Mouse (Mus musculus) mature B cell (primary cell): ENCODE results near the gene Sytl3.

ENCODE experiments used
- in situ Hi-C: fragments of 300-500 bp; cut with MboI; formaldehyde crosslinking; loops from 2 replicates; pipeline ENCODE4 v1.14.3; 2019

The Sytl3 gene

GRCm38 (mm10) chr17:6736306-6737272 lies 77.7 kb downstream of the Sytl3 start:
- in situ Hi-C loops, result loop anchor here (25.0 kb wide), 1 partner anchor 426 kb away; the partner anchor contains the start of gene Rps6ka2

- in situ Hi-C loops, result loop anchor here (25.0 kb wide), 1 partner anchor 425 kb away; the partner anchor contains the start of gene Rps6ka2
Observed at GRCm38 (mm10) chr17:6737273-6737997, 78.5 kb downstream of the Sytl3 start.

- in situ Hi-C loops, result loop anchor here (25.0 kb wide), 1 partner anchor 423 kb away; the partner anchor contains the start of gene Rps6ka2
Observed at GRCm38 (mm10) chr17:6738836-6739235, 79.9 kb downstream of the Sytl3 start.

GRCm38 (mm10) chr17:6739266-6739665 lies 80.4 kb downstream of the Sytl3 start:
- in situ Hi-C loops, result loop anchor here (25.0 kb wide), 1 partner anchor 423 kb away; the partner anchor contains the start of gene Rps6ka2

- in situ Hi-C loops, result loop anchor here (25.0 kb wide), 1 partner anchor 423 kb away; the partner anchor contains the start of gene Rps6ka2
Observed at GRCm38 (mm10) chr17:6739756-6740155, 80.9 kb downstream of the Sytl3 start.

- in situ Hi-C loops, result loop anchor here (25.0 kb wide), 1 partner anchor 422 kb away; the partner anchor contains the start of gene Rps6ka2
Observed at GRCm38 (mm10) chr17:6740331-6741170, 81.7 kb downstream of the Sytl3 start.

GRCm38 (mm10) chr17:6741271-6741670 lies 82.4 kb downstream of the Sytl3 start:
- in situ Hi-C loops, result loop anchor here (25.0 kb wide), 1 partner anchor 421 kb away; the partner anchor contains the start of gene Rps6ka2

GRCm38 (mm10) chr17:6742083-6743038 lies 83.5 kb downstream of the Sytl3 start:
- in situ Hi-C loops, result loop anchor here (25.0 kb wide), 1 partner anchor 420 kb away; the partner anchor contains the start of gene Rps6ka2

- in situ Hi-C loops, result loop anchor here (25.0 kb wide), 1 partner anchor 419 kb away; the partner anchor contains the start of gene Rps6ka2
Observed at GRCm38 (mm10) chr17:6743039-6743575, 84.2 kb downstream of the Sytl3 start.

- in situ Hi-C loops, result loop anchor here (25.0 kb wide), 1 partner anchor 418 kb away; the partner anchor contains the start of gene Rps6ka2
Observed at GRCm38 (mm10) chr17:6743787-6744239, 84.9 kb downstream of the Sytl3 start.

GRCm38 (mm10) chr17:6744366-6744765 lies 85.5 kb downstream of the Sytl3 start:
- in situ Hi-C loops, result loop anchor here (25.0 kb wide), 1 partner anchor 418 kb away; the partner anchor contains the start of gene Rps6ka2

GRCm38 (mm10) chr17:6744871-6745270 lies 86.0 kb downstream of the Sytl3 start:
- in situ Hi-C loops, result loop anchor here (25.0 kb wide), 1 partner anchor 417 kb away; the partner anchor contains the start of gene Rps6ka2

- in situ Hi-C loops, result loop anchor here (25.0 kb wide), 1 partner anchor 417 kb away; the partner anchor contains the start of gene Rps6ka2
Observed at GRCm38 (mm10) chr17:6745503-6745902, 86.6 kb downstream of the Sytl3 start.

GRCm38 (mm10) chr17:6745975-6746374 lies 87.1 kb downstream of the Sytl3 start:
- in situ Hi-C loops, result loop anchor here (25.0 kb wide), 1 partner anchor 416 kb away; the partner anchor contains the start of gene Rps6ka2

GRCm38 (mm10) chr17:6746452-6747231 lies 87.7 kb downstream of the Sytl3 start:
- in situ Hi-C loops, result loop anchor here (25.0 kb wide), 1 partner anchor 416 kb away; the partner anchor contains the start of gene Rps6ka2

- in situ Hi-C loops, result loop anchor here (25.0 kb wide), 1 partner anchor 415 kb away; the partner anchor contains the start of gene Rps6ka2
Observed at GRCm38 (mm10) chr17:6747478-6747877, 88.6 kb downstream of the Sytl3 start.

- in situ Hi-C loops, result loop anchor here (25.0 kb wide), 1 partner anchor 413 kb away; the partner anchor contains the start of gene Rps6ka2
Observed at GRCm38 (mm10) chr17:6748779-6749464, 90.0 kb downstream of the Sytl3 start.
